Mouse (Mus musculus): ENCODE data around the gene Esm1. TPM values are rescaled to one million over a fixed set of nuclear protein-coding genes. Genes with fewer than 3 reads are reported as not detected.
A peak's percentile ranks its signal among the peaks of the same experiment; 100 is the strongest.

The Esm1 gene
- total RNA-seq (2014; rRNA removed) (0.37 and 0.86 TPM in 2 replicates), polyA plus RNA-seq (2015; fragmentation: Nextera tagmentation; extraction: Ambion mirVana) (1.1 and 1.6 TPM in 2 replicates)

GRCm38 (mm10) chr13:113209624-113210023, at the start of gene Esm1:
Esm1 (plus strand) TSS chr13:113209659.
- H3K36me3 ChIP-seq (ENCODE audit: insufficient read depth, low read length), result no peaks in the 10 kb centered on the region
- DNase-seq (ENCODE audit: low spot score) (no peak), ATAC-seq (no peak)
- H3K4me1 ChIP-seq (ENCODE audit: insufficient read depth, low read length), result no peaks in the 10 kb centered on the region
- no peak within 1 kb of the TSS for H3K4me3 ChIP-seq (ENCODE audit: low read length)
- H3K27ac ChIP-seq, result no peak within 1 kb of the TSS
- no peaks in the 10 kb centered on the region for H3K9me3 ChIP-seq (ENCODE audit: low read length)
- H3K9ac ChIP-seq (replicated peaks; ENCODE audit: low read length), result no peak within 1 kb of the TSS
- TF ChIP-seq CTCF (IDR thresholded peaks at IDR 0.05; ENCODE audit: low read depth), result no peak
- no peaks in the 10 kb centered on the region for H3K27me3 ChIP-seq (ENCODE audit: insufficient read depth, low read length)
- 40% methylated on average over 15 of the region's 15 CpGs for WGBS
- H3K4me2 ChIP-seq (ENCODE audit: low read depth, low read length), result peak within 1 kb of the TSS; percentile 33

DNA sequence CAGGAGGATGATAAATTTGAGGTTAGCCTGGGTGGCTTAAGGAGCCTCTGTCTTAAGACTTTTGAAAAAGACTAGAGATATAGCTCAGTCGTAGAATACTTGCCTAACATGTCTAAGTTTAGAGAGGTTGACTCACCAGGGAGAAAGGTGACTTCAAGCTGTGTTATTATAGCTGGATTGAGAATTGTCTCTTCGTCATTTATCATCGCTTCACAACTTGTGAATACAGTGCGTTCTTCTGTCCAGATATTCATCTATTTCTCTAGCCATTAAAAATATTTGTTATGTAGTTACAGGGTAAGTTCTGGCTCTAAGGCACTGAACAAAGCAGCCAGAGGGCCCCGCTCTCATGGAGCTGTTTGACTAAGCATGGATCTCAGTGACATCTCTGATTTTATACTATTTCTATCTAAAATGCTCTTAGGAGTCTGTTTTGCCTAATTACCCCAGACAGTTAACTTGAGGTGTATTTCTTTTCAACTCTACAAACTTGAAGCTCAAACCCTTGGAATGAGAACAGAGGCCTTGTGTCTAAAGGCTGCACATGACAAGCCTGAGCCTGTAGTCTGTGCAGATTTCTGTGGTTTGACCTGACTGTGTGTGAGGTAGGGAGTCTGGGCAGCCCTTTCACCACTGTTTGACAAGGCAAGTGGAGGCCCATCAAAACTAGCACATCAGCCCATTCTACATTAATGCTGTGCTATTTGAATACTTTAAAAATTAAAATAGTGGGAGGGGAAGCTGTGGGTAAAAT, 45.0 kb upstream of the Esm1 start:
- ATAC-seq (no peak), DNase-seq (ENCODE audit: low spot score) (no peak)
- H3K9ac ChIP-seq (replicated peaks; ENCODE audit: low read length), result no peak overlapping the region
- no peak overlapping the region for H3K4me2 ChIP-seq (ENCODE audit: low read depth, low read length)
- H3K27me3 ChIP-seq (ENCODE audit: insufficient read depth, low read length), result no peaks in the 10 kb centered on the region
- no peaks in the 10 kb centered on the region for H3K36me3 ChIP-seq (ENCODE audit: insufficient read depth, low read length)
- no peak overlapping the region for H3K4me3 ChIP-seq (ENCODE audit: low read length)
- no peaks in the 10 kb centered on the region for H3K9me3 ChIP-seq (ENCODE audit: low read length)
- 88% methylated on average over 5 of the region's 5 CpGs for WGBS
- TF ChIP-seq CTCF (IDR thresholded peaks at IDR 0.05; ENCODE audit: low read depth), result no peak
- no peak overlapping the region for H3K27ac ChIP-seq
- H3K4me1 ChIP-seq (ENCODE audit: insufficient read depth, low read length), result no peaks in the 10 kb centered on the region

GRCm38 (mm10) chr13:113168018-113168534, 41.4 kb upstream of the Esm1 start:
- no peak overlapping the region for H3K27ac ChIP-seq
- DNase-seq (ENCODE audit: low spot score), result no peak
- no peak for TF ChIP-seq CTCF (IDR thresholded peaks at IDR 0.05; ENCODE audit: low read depth)
- H3K27me3 ChIP-seq (ENCODE audit: insufficient read depth, low read length), result no peaks in the 10 kb centered on the region
- no peaks in the 10 kb centered on the region for H3K36me3 ChIP-seq (ENCODE audit: insufficient read depth, low read length)
- no peak for ATAC-seq
- no peak overlapping the region for H3K4me2 ChIP-seq (ENCODE audit: low read depth, low read length)
- WGBS, result 70% methylated on average over 9 of the region's 9 CpGs
- H3K4me3 ChIP-seq (ENCODE audit: low read length), result no peak overlapping the region
- no peak overlapping the region for H3K9ac ChIP-seq (replicated peaks; ENCODE audit: low read length)
- H3K4me1 ChIP-seq (ENCODE audit: insufficient read depth, low read length), result no peaks in the 10 kb centered on the region
- no peaks in the 10 kb centered on the region for H3K9me3 ChIP-seq (ENCODE audit: low read length)

- no peak for TF ChIP-seq CTCF (IDR thresholded peaks at IDR 0.05; ENCODE audit: low read depth)
- no peak overlapping the region for H3K4me3 ChIP-seq (ENCODE audit: low read length)
- no peak overlapping the region for H3K27ac ChIP-seq
- no peak overlapping the region for H3K4me2 ChIP-seq (ENCODE audit: low read depth, low read length)
- no peaks in the 10 kb centered on the region for H3K27me3 ChIP-seq (ENCODE audit: insufficient read depth, low read length)
- no peaks in the 10 kb centered on the region for H3K4me1 ChIP-seq (ENCODE audit: insufficient read depth, low read length)
- no peak for DNase-seq (ENCODE audit: low spot score)
- ATAC-seq, result no peak
- no peak overlapping the region for H3K9ac ChIP-seq (replicated peaks; ENCODE audit: low read length)
- no peaks in the 10 kb centered on the region for H3K9me3 ChIP-seq (ENCODE audit: low read length)
- no peaks in the 10 kb centered on the region for H3K36me3 ChIP-seq (ENCODE audit: insufficient read depth, low read length)
Observed at GRCm38 (mm10) chr13:113170256-113170655, 39.2 kb upstream of the Esm1 start.

- no peak for TF ChIP-seq CTCF (IDR thresholded peaks at IDR 0.05; ENCODE audit: low read depth)
- H3K36me3 ChIP-seq (ENCODE audit: insufficient read depth, low read length), result no peaks in the 10 kb centered on the region
- H3K4me3 ChIP-seq (ENCODE audit: low read length), result no peak overlapping the region
- no peaks in the 10 kb centered on the region for H3K9me3 ChIP-seq (ENCODE audit: low read length)
- H3K27me3 ChIP-seq (ENCODE audit: insufficient read depth, low read length), result no peaks in the 10 kb centered on the region
- no peak overlapping the region for H3K9ac ChIP-seq (replicated peaks; ENCODE audit: low read length)
- H3K4me2 ChIP-seq (ENCODE audit: low read depth, low read length), result no peak overlapping the region
- DNase-seq (ENCODE audit: low spot score) (no peak), ATAC-seq (no peak)
- H3K4me1 ChIP-seq (ENCODE audit: insufficient read depth, low read length), result no peaks in the 10 kb centered on the region
- WGBS, result 92% methylated on average over 6 of the region's 6 CpGs
- H3K27ac ChIP-seq, result no peak overlapping the region
Observed at GRCm38 (mm10) chr13:113174162-113174561, 35.3 kb upstream of the Esm1 start.

DNA sequence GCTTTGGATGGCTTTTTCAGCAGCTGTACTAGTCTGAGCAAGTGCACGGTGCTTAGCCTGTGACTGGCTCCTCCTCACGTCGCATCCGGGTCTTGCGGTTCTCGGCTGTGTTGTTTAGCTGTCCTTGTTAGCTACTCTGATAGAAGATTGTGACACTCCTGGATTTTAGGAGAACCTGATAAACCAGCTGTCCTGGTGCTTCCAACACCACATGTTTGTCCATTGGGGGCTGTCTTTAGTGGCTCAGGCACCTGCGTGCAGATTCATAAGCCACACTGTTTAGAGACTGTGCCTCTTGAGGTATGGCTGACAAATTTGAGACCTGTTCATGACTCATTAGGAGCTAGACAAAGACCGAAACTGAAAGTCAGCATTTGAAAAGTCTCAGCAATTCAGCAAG, 26.1 kb upstream of the Esm1 start:
- Histone ChIP-seq H3K4me3 (ENCODE audit: low read length) (no peak overlapping the region), H3K4me2 (ENCODE audit: low read depth, low read length) (no peak overlapping the region), H3K27me3 (ENCODE audit: insufficient read depth, low read length) (no peaks in the 10 kb centered on the region), H3K27ac (no peak overlapping the region), H3K36me3 (ENCODE audit: insufficient read depth, low read length) (no peaks in the 10 kb centered on the region), H3K9me3 (ENCODE audit: low read length) (no peaks in the 10 kb centered on the region), H3K4me1 (ENCODE audit: insufficient read depth, low read length) (no peaks in the 10 kb centered on the region), H3K9ac (replicated peaks; ENCODE audit: low read length) (no peak overlapping the region)
- DNase-seq (ENCODE audit: low spot score) (no peak), ATAC-seq (no peak)
- 82% methylated on average over 8 of the region's 8 CpGs for WGBS
- no peak for TF ChIP-seq CTCF (IDR thresholded peaks at IDR 0.05; ENCODE audit: low read depth)

GRCm38 (mm10) chr13:113183720-113184119, 25.7 kb upstream of the Esm1 start:
- DNase-seq (ENCODE audit: low spot score) (no peak), ATAC-seq (no peak)
- H3K9me3 ChIP-seq (ENCODE audit: low read length), result no peaks in the 10 kb centered on the region
- H3K36me3 ChIP-seq (ENCODE audit: insufficient read depth, low read length), result no peaks in the 10 kb centered on the region
- 87% methylated on average over 4 of the region's 4 CpGs for WGBS
- no peaks in the 10 kb centered on the region for H3K27me3 ChIP-seq (ENCODE audit: insufficient read depth, low read length)
- H3K4me1 ChIP-seq (ENCODE audit: insufficient read depth, low read length), result no peaks in the 10 kb centered on the region
- no peak overlapping the region for H3K27ac ChIP-seq
- no peak for TF ChIP-seq CTCF (IDR thresholded peaks at IDR 0.05; ENCODE audit: low read depth)
- no peak overlapping the region for H3K4me2 ChIP-seq (ENCODE audit: low read depth, low read length)
- H3K9ac ChIP-seq (replicated peaks; ENCODE audit: low read length), result no peak overlapping the region
- no peak overlapping the region for H3K4me3 ChIP-seq (ENCODE audit: low read length)

All from hindbrain, postnatal 0 days (tissue).